15 mouse cellular contexts compared by ENCODE assay signal in genomic region chr6:90700068-90700467, GRCm38 (mm10).
DNase-seq lines count a peak whose midpoint lies in the region; ATAC-seq and TF ChIP-seq lines count a peak whose summit lies in the region.
"Had no signal": no experiment of that assay in that cellular context is flagged by ENCODE, and none has a peak within 500 bp of the region (broad histone marks: within the 10 kb centered on the region; RNA-seq: fewer than 3 reads in every experiment).

No protein-coding gene starts in this region.

- no peak for TF ChIP-seq CTCF in gastrocnemius, adult 2 months (IDR thresholded peaks at IDR 0.05)

- DNase-seq in gastrocnemius, adult 2 months = peak; percentile 79
- DNase-seq in gastrocnemius, postnatal 14 days = no peak
- no peak for DNase-seq in hindbrain, embryonic 11.5 days (ENCODE audit: low spot score)
- no peak for DNase-seq in ovary, postnatal 14 days (ENCODE audit: low spot score)
- no peak for DNase-seq in left cerebral cortex, postnatal 36 days (ENCODE audit: low spot score in 2 of 2)
- DNase-seq: B cell, adult 2 months; cerebellum, postnatal 36 days; right cerebral cortex, postnatal 25 days; thymus, postnatal 25 days had no signal

- ATAC-seq in hindbrain, embryonic 13.5 days (ENCODE audit: low FRiP score) = no peak
- ATAC-seq in hindbrain, embryonic 11.5 days (ENCODE audit: low FRiP score) = no peak
- no peak for ATAC-seq in embryonic facial prominence, embryonic 12.5 days (ENCODE audit: insufficient number of reproducible peaks, insufficient read depth, low FRiP score, low TSS enrichment)
- no peak; the same call in 1 of the 2 replicates for ATAC-seq in limb, embryonic 12.5 days (ENCODE audit: insufficient number of reproducible peaks, insufficient read depth, low FRiP score, low TSS enrichment, low read depth)
- ATAC-seq: intestine, postnatal 0 days had no signal

- intact Hi-C loops in gastrocnemius, adult 2 months (cut with DNase I) = no loop called here
- intact Hi-C loops in gastrocnemius, postnatal 14 days (cut with DNase I; ENCODE audit: low total_unique reads) = no loop called here
- intact Hi-C loops in left cerebral cortex, postnatal 36 days (cut with DNase I) = no loop called here

- no peaks in the 10 kb centered on the region for H3K9me3 ChIP-seq in hindbrain, embryonic 13.5 days
- H3K9me3 ChIP-seq in hindbrain, embryonic 11.5 days (ENCODE audit: control insufficient read depth, low read length) = no peaks in the 10 kb centered on the region
- no peaks in the 10 kb centered on the region for H3K9me3 ChIP-seq in embryonic facial prominence, embryonic 12.5 days
- H3K9me3 ChIP-seq in limb, embryonic 12.5 days = no peaks in the 10 kb centered on the region
- H3K9me3 ChIP-seq: G1E; midbrain, embryonic 12.5 days had no signal

- H3K27me3 ChIP-seq in hindbrain, embryonic 13.5 days = no peaks in the 10 kb centered on the region
- no peaks in the 10 kb centered on the region for H3K27me3 ChIP-seq in hindbrain, embryonic 11.5 days (ENCODE audit: control insufficient read depth, insufficient read depth, low read length)
- no peaks in the 10 kb centered on the region for H3K27me3 ChIP-seq in embryonic facial prominence, embryonic 12.5 days
- H3K27me3 ChIP-seq in limb, embryonic 12.5 days = no peaks in the 10 kb centered on the region
- H3K27me3 ChIP-seq: midbrain, embryonic 12.5 days had no signal

- 61% methylated on average over 1 of the region's 1 CpGs for WGBS in hindbrain, embryonic 13.5 days
- 43% methylated on average over 1 of the region's 1 CpGs for WGBS in hindbrain, embryonic 11.5 days
- 50% methylated on average over 1 of the region's 1 CpGs for WGBS in embryonic facial prominence, embryonic 12.5 days
- WGBS in limb, embryonic 12.5 days = 26% methylated on average over 1 of the region's 1 CpGs

- H3K9ac ChIP-seq in hindbrain, embryonic 13.5 days = no peak overlapping the region; the same call in 1 of the 2 replicates
- no peak overlapping the region for H3K9ac ChIP-seq in hindbrain, embryonic 11.5 days (ENCODE audit: low read depth, low read length)
- no peak overlapping the region for H3K9ac ChIP-seq in embryonic facial prominence, embryonic 12.5 days
- no peak overlapping the region for H3K9ac ChIP-seq in limb, embryonic 12.5 days (replicated peaks)
- H3K9ac ChIP-seq: midbrain, embryonic 12.5 days had no signal

- peak overlapping the region; percentile 26; the same call in 1 of the 2 replicates for H3K4me3 ChIP-seq in gastrocnemius, adult 2 months
- H3K4me3 ChIP-seq in hindbrain, embryonic 13.5 days = no peak overlapping the region
- H3K4me3 ChIP-seq in hindbrain, embryonic 11.5 days (ENCODE audit: low read depth, low read length) = no peak overlapping the region
- H3K4me3 ChIP-seq in embryonic facial prominence, embryonic 12.5 days = no peak overlapping the region
- H3K4me3 ChIP-seq in limb, embryonic 12.5 days (replicated peaks) = no peak overlapping the region
- H3K4me3 ChIP-seq: midbrain, embryonic 12.5 days had no signal

- peaks cover 77% of the 10 kb centered on the region for H3K4me1 ChIP-seq in hindbrain, embryonic 13.5 days (replicated peaks)
- peaks cover 22% of the 10 kb centered on the region for H3K4me1 ChIP-seq in hindbrain, embryonic 11.5 days (replicated peaks; ENCODE audit: control insufficient read depth, insufficient read depth, low read length)
- H3K4me1 ChIP-seq in embryonic facial prominence, embryonic 12.5 days = peaks cover 29% of the 10 kb centered on the region
- H3K4me1 ChIP-seq in limb, embryonic 12.5 days (replicated peaks) = peaks cover 61% of the 10 kb centered on the region

- H3K27ac ChIP-seq in gastrocnemius, adult 2 months = peak overlapping the region; percentile 94
- peak overlapping the region; percentile 78; the same call in 1 of the 2 replicates for H3K27ac ChIP-seq in hindbrain, embryonic 13.5 days
- H3K27ac ChIP-seq in hindbrain, embryonic 11.5 days (ENCODE audit: low read depth, low read length) = no peak overlapping the region
- H3K27ac ChIP-seq in embryonic facial prominence, embryonic 12.5 days = 0 out of 2 replicates have a peak overlapping the region, but pooled peaks have one; percentile 0
- H3K27ac ChIP-seq in limb, embryonic 12.5 days = peak overlapping the region; percentile 78
- H3K27ac ChIP-seq: midbrain, embryonic 12.5 days had no signal

- 0 out of 2 replicates have a peak, but pooled peaks cover 3% of the 10 kb centered on the region for H3K36me3 ChIP-seq in hindbrain, embryonic 13.5 days
- H3K36me3 ChIP-seq in hindbrain, embryonic 11.5 days (ENCODE audit: control insufficient read depth, insufficient read depth, low read length) = no peaks in the 10 kb centered on the region
- H3K36me3 ChIP-seq in embryonic facial prominence, embryonic 12.5 days = no peaks in the 10 kb centered on the region
- no peaks in the 10 kb centered on the region for H3K36me3 ChIP-seq in limb, embryonic 12.5 days
- H3K36me3 ChIP-seq: midbrain, embryonic 12.5 days had no signal

- no peak overlapping the region for H3K4me2 ChIP-seq in hindbrain, embryonic 13.5 days
- no peak overlapping the region for H3K4me2 ChIP-seq in hindbrain, embryonic 11.5 days (replicated peaks; ENCODE audit: low read depth, low read length)
- H3K4me2 ChIP-seq in embryonic facial prominence, embryonic 12.5 days (replicated peaks) = no peak overlapping the region
- H3K4me2 ChIP-seq in limb, embryonic 12.5 days = no peak overlapping the region
- H3K4me2 ChIP-seq: midbrain, embryonic 12.5 days had no signal
